Mouse (Mus musculus) urinary bladder, postnatal 36 days (tissue): ENCODE measurements around the gene Icos.
A peak's percentile ranks its signal among the peaks of the same experiment; 100 is the strongest.

ENCODE experiments used
- DNase-seq, 2 experiments: peaks; one replicate each; pipeline ENCODE4 v3.0.0; 2022; ENCODE audit warnings: low spot score in 2 of 2, mixed read lengths in 1 of 2

The Icos gene

DNA sequence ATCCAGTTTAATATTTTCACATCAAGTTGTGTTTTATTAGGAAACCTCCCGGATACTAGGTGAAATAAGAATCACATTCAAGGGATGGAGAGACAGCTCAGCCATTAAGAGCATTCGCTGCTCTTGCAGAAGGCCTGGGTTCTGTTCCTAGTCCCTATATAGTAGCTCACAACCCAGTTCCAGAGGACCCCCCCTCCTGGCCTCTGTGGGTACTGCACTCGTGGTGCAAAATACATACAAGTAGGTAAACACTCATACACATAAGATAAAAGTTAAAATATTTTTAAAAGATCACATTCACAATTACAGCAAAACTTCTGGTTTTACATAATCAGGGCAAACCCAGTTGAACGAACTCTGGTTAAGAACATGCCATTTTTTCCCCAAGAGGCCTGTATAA, 15.6 kb upstream of the Icos start:
- no peak for DNase-seq

- DNase-seq = peak; percentile 24 to 43
These were observed 10.2 kb upstream of the Icos start for GRCm38 (mm10) chr1:60967521-60967920.

- DNase-seq = no peak
These were observed 6.9 kb upstream of the Icos start for GRCm38 (mm10) chr1:60970846-60971245.

DNA sequence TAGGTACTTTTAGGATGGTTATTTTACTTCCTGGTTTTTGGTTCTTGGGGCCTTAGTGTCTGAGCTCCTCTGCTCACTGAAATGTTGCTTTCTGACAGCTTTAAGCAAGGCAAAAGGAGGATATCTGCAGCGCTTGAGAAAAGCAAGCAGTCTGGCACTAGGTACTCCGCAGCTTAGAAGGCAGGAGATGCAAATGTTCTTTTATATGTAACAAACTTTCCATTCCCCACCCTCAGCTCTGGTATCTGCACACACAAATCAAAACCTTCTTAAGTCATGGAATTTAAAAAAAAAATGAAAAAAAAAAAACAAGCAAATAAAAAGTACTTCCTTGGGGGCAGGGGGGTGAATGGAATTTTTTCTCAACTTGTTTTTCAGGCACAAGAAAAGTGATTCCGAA, 3.5 kb upstream of the Icos start:
- no peak for DNase-seq

- no peak for DNase-seq
These were observed 2.0 kb upstream of the Icos start for GRCm38 (mm10) chr1:60975646-60976294.

DNA sequence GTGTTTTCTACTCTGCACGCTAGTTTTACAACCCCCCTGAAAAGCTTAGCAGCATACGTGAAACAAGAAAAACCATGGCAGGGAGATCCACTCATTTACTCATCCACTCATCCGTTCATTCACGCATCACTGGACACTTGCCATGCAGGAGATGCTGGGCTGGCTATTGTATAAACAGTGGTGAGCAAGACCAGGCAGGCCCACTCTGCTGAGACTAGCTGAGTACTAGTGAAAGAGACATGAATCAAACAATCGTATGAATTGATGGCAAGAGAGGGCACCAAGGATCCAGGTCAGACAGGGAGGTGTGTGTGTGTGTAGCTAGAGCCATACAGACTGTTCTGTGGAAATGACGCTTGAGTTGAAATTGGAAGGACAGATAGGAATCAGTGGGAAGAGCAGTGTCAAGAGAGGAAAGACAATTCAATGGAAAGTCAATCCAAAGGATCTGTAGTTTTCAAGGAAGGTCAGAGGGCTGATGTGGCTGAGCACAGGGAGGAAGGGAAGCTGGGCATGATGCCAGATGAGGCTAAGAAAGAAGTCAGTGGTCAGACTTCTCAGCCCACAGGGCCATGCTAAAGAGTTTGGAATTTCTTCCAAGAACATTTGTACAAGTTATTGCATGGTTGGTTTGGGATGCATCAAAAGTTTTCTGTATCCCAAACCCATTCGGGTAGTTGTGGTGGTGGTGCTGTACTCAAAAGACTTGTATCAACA, 1.6 kb downstream of the Icos start:
- DNase-seq = peak; percentile 15 to 26

GRCm38 (mm10) chr1:60979843-60980235, 2.1 kb downstream of the Icos start:
- no peak for DNase-seq

- no peak for DNase-seq
These were observed 7.3 kb downstream of the Icos start for GRCm38 (mm10) chr1:60985075-60985474.

- DNase-seq = no peak
These were observed 8.4 kb downstream of the Icos start for GRCm38 (mm10) chr1:60986141-60986540.

DNA sequence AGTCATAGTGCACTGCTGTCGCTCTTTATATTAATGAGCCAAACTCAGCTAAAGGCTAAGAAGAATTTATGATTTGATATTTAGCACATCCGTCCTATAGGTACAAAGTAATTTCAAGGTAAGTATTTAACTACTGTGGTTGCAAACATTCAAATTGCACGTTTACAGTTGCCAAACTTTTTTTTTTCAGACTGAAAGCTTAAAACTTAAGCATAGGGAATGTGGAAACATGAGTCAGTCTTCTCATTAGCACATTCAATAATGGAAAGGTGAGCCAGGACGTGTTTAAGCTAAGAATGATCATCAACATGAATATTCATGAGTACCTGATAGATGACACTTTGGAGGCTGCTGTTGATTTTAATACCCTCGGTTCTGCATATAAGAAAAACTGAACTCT, 11.4 kb downstream of the Icos start:
- DNase-seq = no peak

DNA sequence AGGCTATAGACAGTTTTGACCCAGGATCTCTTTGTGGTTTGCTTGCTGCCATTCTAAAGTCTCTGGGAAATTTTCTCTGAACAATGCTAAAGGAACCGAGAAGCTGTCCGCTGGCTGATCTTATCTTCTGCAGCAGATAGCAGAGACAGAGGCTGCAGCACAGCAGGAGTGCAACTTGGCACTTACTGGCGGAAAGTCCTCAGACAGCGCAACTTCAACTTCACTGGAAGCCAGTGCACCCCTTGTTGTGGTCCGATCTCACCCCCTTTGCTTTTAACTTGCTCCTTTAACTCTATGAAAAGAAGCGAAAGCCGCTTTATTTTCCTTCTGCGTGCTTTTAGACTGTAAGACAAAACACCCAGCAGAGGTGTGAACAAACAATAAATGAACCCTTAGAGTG, 12.6 kb downstream of the Icos start:
- no peak for DNase-seq

DNA sequence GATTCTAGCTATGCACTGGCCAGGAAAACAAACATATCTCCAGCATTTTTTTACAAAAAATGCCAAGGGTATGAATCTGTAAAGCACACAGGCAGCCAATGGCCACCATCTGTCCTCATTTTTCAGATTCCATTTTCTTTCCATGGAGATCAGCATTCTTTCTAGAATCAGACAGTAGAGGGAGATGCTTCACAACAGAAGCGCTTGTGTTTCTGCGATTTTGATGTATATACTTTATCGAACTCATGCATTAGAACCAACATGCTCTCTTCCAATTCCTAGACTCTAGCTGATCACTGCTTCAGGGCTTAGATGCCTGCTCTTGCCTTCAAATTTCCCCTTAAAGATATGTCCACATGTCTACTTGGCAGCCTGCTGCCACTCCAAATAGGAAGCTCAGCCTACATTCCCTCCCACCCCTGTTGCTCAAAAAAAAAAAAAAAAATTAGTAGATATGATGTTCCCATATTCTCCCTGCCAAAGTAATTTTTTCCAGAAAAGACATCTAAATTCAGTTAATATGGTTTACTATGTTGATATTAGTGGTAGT, 20.4 kb downstream of the Icos start:
- DNase-seq = no peak

GRCm38 (mm10) chr1:60998689-60999088, 21.0 kb downstream of the Icos start:
- no peak for DNase-seq

- no peak for DNase-seq
These were observed 24.1 kb downstream of the Icos start for GRCm38 (mm10) chr1:61001786-61002354.

DNA sequence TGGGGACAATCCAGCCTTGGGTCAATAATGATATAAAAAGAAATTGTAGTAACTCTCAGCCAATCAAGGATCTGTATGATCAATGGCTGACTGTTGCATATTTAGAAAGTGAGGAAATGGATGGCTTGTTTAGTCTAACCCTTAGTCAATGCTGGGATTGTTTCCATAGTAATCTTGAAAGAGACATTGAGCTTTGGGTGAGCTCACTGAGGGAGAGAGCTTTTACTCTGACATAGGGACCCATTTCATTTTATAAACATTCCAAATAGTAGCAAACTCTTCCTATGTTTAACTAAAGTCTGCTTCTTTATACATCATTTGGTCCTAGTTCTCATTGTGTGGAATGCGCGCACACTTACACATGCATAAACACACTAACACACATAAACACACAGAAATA, 28.5 kb downstream of the Icos start:
- no peak for DNase-seq

DNA sequence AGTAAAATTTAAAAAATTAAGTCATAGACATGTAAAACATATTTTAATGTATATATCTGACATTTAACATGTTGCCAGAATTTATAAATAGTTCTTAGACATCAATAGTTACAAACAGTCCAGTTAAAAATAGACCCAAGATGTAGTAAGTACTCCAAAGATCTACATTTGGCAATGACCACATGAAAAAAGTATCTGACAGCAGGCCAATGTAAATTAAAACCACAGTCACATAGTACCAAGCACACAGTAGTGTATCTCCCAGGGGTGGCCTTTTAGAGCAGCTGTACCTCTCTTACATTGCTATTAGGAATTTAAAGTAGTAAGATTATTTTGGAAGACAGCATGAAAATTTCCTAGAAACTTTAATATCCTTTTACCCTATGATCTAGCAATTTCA, 29.8 kb downstream of the Icos start:
- DNase-seq = no peak

- DNase-seq = no peak
These were observed 38.9 kb downstream of the Icos start for GRCm38 (mm10) chr1:61016578-61017118.

- DNase-seq = no peak
These were observed 49.0 kb downstream of the Icos start for GRCm38 (mm10) chr1:61026712-61027111.

- DNase-seq = no peak
These were observed 49.8 kb downstream of the Icos start for GRCm38 (mm10) chr1:61027519-61027918.

DNA sequence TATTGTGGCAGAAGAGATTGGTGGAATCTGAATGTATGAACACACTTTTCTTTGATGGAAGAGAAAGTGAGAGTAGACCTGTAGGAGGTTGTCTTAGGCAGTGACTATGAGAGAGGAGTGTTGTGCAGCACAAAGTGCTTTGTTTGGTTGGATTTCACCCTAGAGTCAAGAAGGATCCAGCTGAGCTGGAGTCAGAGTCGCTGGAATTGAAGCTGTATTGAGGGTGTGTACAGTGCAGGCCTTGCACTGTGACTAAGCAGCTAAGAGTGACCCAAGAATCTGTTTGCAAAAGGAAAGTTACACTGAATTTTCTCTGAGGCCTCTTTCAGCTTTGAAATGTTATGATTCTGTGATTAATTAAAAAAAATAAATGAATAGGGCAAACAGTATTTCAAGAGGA, 52.2 kb downstream of the Icos start:
- DNase-seq = no peak

GRCm38 (mm10) chr1:61030532-61030931, 52.8 kb downstream of the Icos start:
- no peak for DNase-seq

DNA sequence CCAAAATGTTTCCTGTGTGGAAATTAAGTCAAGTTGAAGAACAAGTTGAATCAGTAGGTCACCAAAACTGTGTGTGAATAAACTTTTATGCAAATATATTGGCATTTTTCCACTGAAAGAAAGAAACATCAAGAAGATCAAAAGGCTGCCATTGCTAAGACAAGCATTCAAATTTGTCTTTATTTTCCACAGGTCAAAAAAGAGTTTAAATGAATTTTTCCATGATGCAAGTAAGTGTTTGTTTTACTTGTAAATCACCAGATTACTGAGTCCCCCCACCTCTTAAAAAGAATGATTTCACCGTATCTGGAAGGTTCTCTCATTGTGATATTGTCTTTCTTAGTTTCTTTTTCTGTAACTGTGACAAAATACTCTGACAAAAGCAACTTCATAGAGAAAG, 57.5 kb downstream of the Icos start:
- no peak for DNase-seq

- DNase-seq = no peak
These were observed 60.5 kb downstream of the Icos start for GRCm38 (mm10) chr1:61038223-61038622.
